Mouse (Mus musculus) layer of hippocampus, adult 2 months (tissue): Measurements from ENCODE around the gene Eya4. TPM values are rescaled to one million over a fixed set of nuclear protein-coding genes. Genes with fewer than 3 reads are reported as not detected.

Experiments
- DNase-seq, 2 experiments: peaks; one replicate each; pipeline ENCODE4 v3.0.0; 2022; ENCODE audit warnings: low spot score in 2 of 2
- H3K27ac ChIP-seq: fragments of 200-600 bp; 2 replicates; pipeline ENCODE4 v1.8.1; 2022
- H3K4me3 ChIP-seq: fragments of 200-600 bp; 2 replicates; pipeline ENCODE4 v1.8.1; 2022; ENCODE audit warnings: mild to moderate bottlenecking
- CTCF ChIP-seq: fragments of 200-600 bp; conservative IDR thresholded peaks from 2 replicates; pipeline ENCODE4 v1.8.1; 2022; ENCODE audit warnings: antibody characterized with exemption, mild to moderate bottlenecking, moderate library complexity
- total RNA-seq, 2 experiments: library from RNA; stranded (reverse); gene quantifications; 2 replicates each; pipeline ENCODE4 v1.2.3; 2021

Gene Eya4
- total RNA-seq, 2 experiments from 2014 or later = 5.5 to 6.3 TPM

- TF ChIP-seq CTCF = no peak
- no peak for DNase-seq
- Histone ChIP-seq H3K4me3 (no peak overlapping the region), H3K27ac (no peak overlapping the region)
These were observed 55.0 kb downstream of the Eya4 start for GRCm38 (mm10) chr10:23295616-23296015.

- no peak overlapping the region for H3K27ac ChIP-seq
- no peak for TF ChIP-seq CTCF
- DNase-seq = no peak
- no peak overlapping the region for H3K4me3 ChIP-seq
These were observed 58.1 kb downstream of the Eya4 start for GRCm38 (mm10) chr10:23292495-23292894.

- no peak for DNase-seq
- Histone ChIP-seq H3K27ac (no peak overlapping the region), H3K4me3 (no peak overlapping the region)
- TF ChIP-seq CTCF = no peak
These were observed 73.2 kb downstream of the Eya4 start for GRCm38 (mm10) chr10:23277371-23277770.

- no peak for DNase-seq
- no peak overlapping the region for H3K4me3 ChIP-seq
- H3K27ac ChIP-seq = no peak overlapping the region
- TF ChIP-seq CTCF = no peak
These were observed 79.5 kb downstream of the Eya4 start for GRCm38 (mm10) chr10:23271050-23271621.

- no peak overlapping the region for H3K4me3 ChIP-seq
- H3K27ac ChIP-seq = no peak overlapping the region
- no peak for TF ChIP-seq CTCF
- DNase-seq = no peak
These were observed 80.1 kb downstream of the Eya4 start for GRCm38 (mm10) chr10:23270502-23270901.

- no peak overlapping the region for H3K4me3 ChIP-seq
- no peak for DNase-seq
- no peak for TF ChIP-seq CTCF
- H3K27ac ChIP-seq = no peak overlapping the region
These were observed 98.4 kb downstream of the Eya4 start for GRCm38 (mm10) chr10:23252180-23252579.

GRCm38 (mm10) chr10:23246485-23246884 lies 104.1 kb downstream of the Eya4 start:
- Histone ChIP-seq H3K27ac (no peak overlapping the region), H3K4me3 (no peak overlapping the region)
- DNase-seq = no peak
- TF ChIP-seq CTCF = no peak

GRCm38 (mm10) chr10:23236918-23237317 lies 113.7 kb downstream of the Eya4 start:
- TF ChIP-seq CTCF = no peak

GRCm38 (mm10) chr10:23235405-23235804 lies 115.2 kb downstream of the Eya4 start:
- Histone ChIP-seq H3K27ac (no peak overlapping the region), H3K4me3 (no peak overlapping the region)
- no peak for DNase-seq
- no peak for TF ChIP-seq CTCF

More at GRCm38 (mm10) chr10:23236918-23237317, 113.7 kb downstream of the Eya4 start:
- DNase-seq = no peak
- no peak overlapping the region for H3K27ac ChIP-seq
- H3K4me3 ChIP-seq = no peak overlapping the region

- H3K27ac ChIP-seq = no peak overlapping the region
- no peak for DNase-seq
- TF ChIP-seq CTCF = no peak
These were observed 117.2 kb downstream of the Eya4 start for GRCm38 (mm10) chr10:23233425-23233824.

GRCm38 (mm10) chr10:23230863-23231262 lies 119.7 kb downstream of the Eya4 start:
- no peak overlapping the region for H3K27ac ChIP-seq
- TF ChIP-seq CTCF = no peak
- H3K4me3 ChIP-seq = no peak overlapping the region
- DNase-seq = no peak

More at GRCm38 (mm10) chr10:23233425-23233824, 117.2 kb downstream of the Eya4 start:
- no peak overlapping the region for H3K4me3 ChIP-seq

- Histone ChIP-seq H3K4me3 (no peak overlapping the region), H3K27ac (no peak overlapping the region)
- no peak for DNase-seq
- no peak for TF ChIP-seq CTCF
These were observed 127.2 kb downstream of the Eya4 start for GRCm38 (mm10) chr10:23223336-23223735.

- Histone ChIP-seq H3K4me3 (no peak overlapping the region), H3K27ac (no peak overlapping the region)
- TF ChIP-seq CTCF = no peak
- DNase-seq = no peak
These were observed 130.2 kb downstream of the Eya4 start for GRCm38 (mm10) chr10:23220432-23220831.

- no peak for DNase-seq
- no peak overlapping the region for H3K4me3 ChIP-seq
- no peak for TF ChIP-seq CTCF
- no peak overlapping the region for H3K27ac ChIP-seq
These were observed 133.8 kb downstream of the Eya4 start for GRCm38 (mm10) chr10:23216815-23217214.
